Mouse (Mus musculus) thymus, adult 2 months (tissue): Measurements from ENCODE around the gene Ipcef1.

Experiments
- CTCF ChIP-seq: fragments of 200-500 bp; IDR thresholded peaks from 2 replicates; pipeline ENCODE4 v1.5.1; 2012; ENCODE audit warnings: mild to moderate bottlenecking, control low read depth, low read length, moderate library complexity, borderline replicate concordance; ENCODE audit not compliant: control insufficient read depth, poor library complexity, insufficient read depth; ENCODE audit errors: extremely low read depth
- POLR2A ChIP-seq: fragments of 200-500 bp; IDR thresholded peaks from 2 replicates; pipeline ENCODE4 v1.6.1; 2012; ENCODE audit warnings: mild to moderate bottlenecking, low read length, control low read depth, moderate library complexity; ENCODE audit not compliant: control insufficient read depth, poor library complexity, insufficient read depth; ENCODE audit errors: extremely low read depth

GRCm38 (mm10) chr10:7070100-7070835, 18.0 kb upstream of the Ipcef1 start:
- TF ChIP-seq POLR2A: no peak
- TF ChIP-seq CTCF: no peak
